Mouse (Mus musculus): ENCODE results near the gene Gm4792.

Gene Gm4792

DNA sequence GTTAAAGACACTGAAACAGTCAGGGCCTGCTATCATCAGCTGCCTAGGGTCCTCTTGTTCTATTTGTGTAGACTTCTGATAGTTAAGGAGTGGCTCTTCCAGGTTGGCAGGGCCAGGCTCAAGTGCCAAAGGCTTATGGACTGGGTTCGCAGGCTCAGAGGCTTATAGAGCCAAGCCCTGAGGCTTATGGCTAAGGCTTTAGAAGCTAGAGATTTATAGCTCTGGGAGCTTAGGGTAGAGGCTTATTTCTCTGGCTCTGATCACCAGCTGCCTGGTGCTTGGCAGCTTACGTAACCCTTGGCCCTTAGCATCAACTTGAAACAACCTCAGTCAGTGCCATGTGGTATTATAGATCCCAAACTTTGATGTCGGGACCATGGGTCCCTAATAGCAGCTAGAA lies at the start of gene Gm4792:
TSS of gene Gm4792 (minus strand) at position 233 of the 400 bp plus-strand sequence.
- no peak for DNase-seq (ENCODE audit: low read depth, low spot score)

DNA sequence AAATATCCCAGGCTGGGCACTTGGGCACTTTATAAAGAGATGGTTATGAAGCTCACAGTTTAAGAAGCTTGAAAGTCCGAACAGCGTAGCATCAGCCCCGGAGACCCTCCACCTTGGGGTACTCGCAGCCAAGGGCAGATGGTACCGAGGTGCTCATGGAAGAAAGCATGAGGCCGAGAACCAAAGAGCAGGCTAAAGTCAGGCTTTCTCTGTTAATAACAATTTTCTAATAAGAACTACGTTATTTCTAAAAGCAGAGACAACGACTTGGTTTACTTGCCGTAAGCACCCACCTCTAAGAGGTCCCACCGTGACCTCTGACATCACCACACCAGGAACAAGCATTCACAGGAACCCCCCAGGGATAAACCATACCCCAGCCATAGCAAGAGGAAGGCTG lies 49.5 kb upstream of the Gm4792 start:
- DNase-seq (ENCODE audit: low read depth, low spot score): no peak

DNA sequence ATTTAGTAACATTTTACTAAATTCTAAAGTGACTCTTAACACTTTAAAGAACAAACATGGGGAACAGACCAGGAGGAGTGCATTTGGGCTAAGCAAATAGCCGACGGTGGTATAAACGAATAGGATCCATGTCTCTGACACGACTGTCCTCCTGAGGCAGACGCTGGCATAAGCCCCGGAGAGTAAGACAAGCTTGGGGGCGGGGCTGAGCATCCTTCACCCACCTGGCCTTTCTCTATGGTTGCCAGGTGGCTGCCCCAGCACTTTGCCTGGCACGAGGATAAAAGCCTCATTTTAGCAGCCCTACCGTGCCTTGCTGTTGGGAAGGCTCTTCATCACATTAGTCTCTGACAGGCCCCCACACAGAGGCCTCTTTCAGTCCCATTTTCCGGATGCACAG lies 48.8 kb upstream of the Gm4792 start:
- no peak for DNase-seq (ENCODE audit: low read depth, low spot score)

DNA sequence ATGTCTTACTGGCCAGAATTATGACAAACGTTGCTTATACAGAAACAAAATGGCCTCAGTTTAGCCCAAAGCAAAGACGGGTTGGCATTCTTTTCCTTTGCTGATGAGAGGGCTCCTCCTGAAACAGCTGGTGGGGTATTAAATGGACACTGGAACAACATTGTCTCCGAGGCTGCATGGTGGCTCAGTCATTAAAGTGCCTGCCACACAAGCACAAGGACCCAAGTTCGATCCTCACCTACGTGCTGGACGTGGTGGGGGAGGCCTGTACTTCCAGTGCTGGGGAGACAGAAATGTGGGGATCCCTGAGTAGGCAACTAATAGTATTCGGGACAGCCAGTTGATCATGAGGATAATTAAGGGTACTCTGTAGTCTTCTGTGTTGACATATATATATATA lies 48.1 kb upstream of the Gm4792 start:
- no peak for DNase-seq (ENCODE audit: low read depth, low spot score)

- DNase-seq (ENCODE audit: low read depth, low spot score): no peak
Measured at GRCm38 (mm10) chr10:94345509-94346252, 47.2 kb upstream of the Gm4792 start.

GRCm38 (mm10) chr10:94344631-94345417 lies 46.3 kb upstream of the Gm4792 start:
- no peak for DNase-seq (ENCODE audit: low read depth, low spot score)

DNA sequence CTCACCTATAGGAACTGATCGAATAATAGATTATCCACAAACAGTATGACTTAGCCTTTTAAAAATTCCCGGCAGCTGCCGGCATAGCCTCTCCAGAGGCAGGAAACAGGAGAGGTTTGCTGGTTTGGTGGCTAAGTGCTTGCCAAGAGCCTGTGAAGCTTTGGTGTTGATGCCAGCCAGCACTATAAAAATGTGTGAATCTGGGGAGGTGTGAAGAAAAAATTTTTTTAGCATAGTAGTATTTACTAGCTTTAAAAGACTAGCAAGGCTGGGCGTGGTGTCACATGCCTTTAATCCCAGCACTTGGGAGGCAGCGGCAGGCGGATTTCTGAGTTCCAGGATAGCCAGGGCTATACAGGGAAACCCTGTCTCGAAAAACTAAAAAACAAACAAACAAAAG lies 45.1 kb upstream of the Gm4792 start:
- no peak for DNase-seq (ENCODE audit: low read depth, low spot score)

DNA sequence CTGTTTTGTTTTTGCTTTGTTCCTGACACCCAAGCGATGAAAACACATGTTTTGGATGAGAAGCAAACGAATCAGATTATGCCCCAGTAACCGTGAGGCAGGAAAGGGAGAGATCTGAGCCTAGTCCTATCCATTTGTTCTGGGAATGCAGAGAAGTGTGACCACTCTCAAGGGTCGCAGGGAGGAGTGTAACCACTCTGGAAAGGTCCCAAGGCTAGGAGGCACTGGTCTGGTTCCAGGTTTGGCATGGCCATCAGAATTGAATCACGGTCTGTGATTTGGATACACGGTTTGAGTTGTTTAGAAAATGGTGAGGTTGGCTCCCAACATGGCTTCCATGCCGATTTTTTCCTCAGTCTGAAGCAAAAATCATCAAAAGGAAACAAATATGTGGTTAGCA lies 43.8 kb upstream of the Gm4792 start:
- DNase-seq (ENCODE audit: low read depth, low spot score): no peak

DNA sequence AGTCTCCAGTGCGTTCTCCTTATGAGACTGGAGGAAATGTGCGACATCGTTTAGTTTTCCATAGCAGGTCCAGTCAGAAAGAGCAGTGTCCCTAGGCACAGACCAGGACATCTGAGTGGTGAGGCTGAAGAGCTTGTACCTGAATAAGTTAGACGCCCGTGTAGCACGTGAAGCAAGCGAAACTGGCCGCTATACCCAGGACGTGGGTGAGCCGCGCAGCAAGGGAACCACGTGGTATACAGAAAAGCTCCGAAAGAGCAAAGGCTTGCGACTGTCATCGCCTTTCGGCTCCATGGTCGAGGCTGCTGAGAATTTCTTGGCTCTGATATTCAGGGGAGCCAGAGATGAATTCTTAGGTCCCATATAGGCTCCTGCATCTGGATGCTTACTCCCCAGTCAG lies 43.0 kb upstream of the Gm4792 start:
- DNase-seq (ENCODE audit: low read depth, low spot score): no peak

DNA sequence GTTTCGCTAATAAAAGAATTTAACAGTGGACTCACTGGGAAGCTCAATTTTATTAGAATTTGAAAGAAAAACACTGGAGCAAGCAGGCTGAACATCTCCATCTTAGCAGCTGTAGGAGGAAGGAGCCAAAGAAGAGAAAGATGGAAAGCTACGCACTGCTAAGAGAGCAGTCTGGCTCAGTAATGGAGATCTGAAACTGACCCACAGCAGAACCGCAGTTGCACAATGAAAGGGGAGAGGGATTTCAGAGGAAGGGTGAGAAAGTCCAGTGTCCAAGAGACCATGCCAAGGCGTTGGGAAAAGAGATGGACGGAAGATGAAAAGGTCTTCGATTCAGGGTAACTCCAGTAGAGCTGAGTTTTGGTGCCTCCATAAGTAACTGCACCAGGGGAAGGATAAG lies 37.6 kb upstream of the Gm4792 start:
- DNase-seq (ENCODE audit: low read depth, low spot score): no peak

DNA sequence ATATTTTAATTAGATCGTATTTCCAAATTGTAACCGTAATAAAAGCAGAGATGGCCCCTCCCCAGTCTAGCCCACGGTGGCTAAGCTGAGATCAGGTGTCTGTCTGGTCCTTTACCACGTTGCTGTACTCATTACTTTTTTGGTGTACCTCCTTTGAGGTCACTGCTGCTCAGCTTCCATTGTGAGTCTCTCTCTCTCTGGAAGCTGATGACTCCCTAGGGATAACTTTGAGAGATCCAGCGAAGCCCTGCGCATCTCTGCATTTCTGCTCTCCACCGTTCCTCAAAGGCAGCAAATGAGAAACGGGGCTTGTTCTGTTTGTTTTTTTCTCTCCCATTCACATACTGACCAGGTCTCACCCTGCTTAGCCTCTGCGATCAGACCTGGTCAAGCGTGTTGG lies 36.5 kb upstream of the Gm4792 start:
- DNase-seq (ENCODE audit: low read depth, low spot score): no peak

- DNase-seq (ENCODE audit: low read depth, low spot score): no peak
Measured at GRCm38 (mm10) chr10:94333328-94333727, 34.8 kb upstream of the Gm4792 start.

- no peak for DNase-seq (ENCODE audit: low read depth, low spot score)
Measured at GRCm38 (mm10) chr10:94332358-94333137, 34.0 kb upstream of the Gm4792 start.

GRCm38 (mm10) chr10:94329962-94330361 lies 31.5 kb upstream of the Gm4792 start:
- no peak for DNase-seq (ENCODE audit: low read depth, low spot score)

DNA sequence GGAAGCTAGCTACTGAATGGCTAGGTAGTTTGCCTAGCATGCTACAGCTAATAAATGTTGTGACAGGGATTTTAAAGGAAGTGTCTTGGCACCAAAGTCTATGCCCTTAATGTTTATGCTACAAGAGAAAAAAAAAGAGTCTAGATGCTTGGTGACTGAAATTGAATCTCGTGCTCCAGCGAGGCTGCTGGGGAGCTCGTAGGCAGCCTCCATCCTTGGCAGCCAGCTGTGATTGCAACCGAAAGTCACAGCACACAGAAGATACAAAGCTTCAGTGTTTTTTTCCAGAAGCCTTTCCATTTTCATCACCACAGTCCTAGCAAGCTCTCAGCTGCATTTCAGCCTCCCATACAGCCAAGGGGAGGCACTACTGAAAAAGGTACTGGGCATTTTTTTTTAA lies 20.1 kb upstream of the Gm4792 start:
- DNase-seq (ENCODE audit: low read depth, low spot score): no peak

- no peak for DNase-seq (ENCODE audit: low read depth, low spot score)
Measured at GRCm38 (mm10) chr10:94313146-94313545, 14.6 kb upstream of the Gm4792 start.

- no peak for DNase-seq (ENCODE audit: low read depth, low spot score)
Measured at GRCm38 (mm10) chr10:94312007-94312715, 13.7 kb upstream of the Gm4792 start.

- no peak for DNase-seq (ENCODE audit: low read depth, low spot score)
Measured at GRCm38 (mm10) chr10:94311511-94312006, 13.1 kb upstream of the Gm4792 start, which contains the start of gene Tmcc3. TSS of gene Tmcc3 (plus strand) at chr10:94311949.

GRCm38 (mm10) chr10:94310499-94311267 lies 12.2 kb upstream of the Gm4792 start:
- no peak for DNase-seq (ENCODE audit: low read depth, low spot score)

DNA sequence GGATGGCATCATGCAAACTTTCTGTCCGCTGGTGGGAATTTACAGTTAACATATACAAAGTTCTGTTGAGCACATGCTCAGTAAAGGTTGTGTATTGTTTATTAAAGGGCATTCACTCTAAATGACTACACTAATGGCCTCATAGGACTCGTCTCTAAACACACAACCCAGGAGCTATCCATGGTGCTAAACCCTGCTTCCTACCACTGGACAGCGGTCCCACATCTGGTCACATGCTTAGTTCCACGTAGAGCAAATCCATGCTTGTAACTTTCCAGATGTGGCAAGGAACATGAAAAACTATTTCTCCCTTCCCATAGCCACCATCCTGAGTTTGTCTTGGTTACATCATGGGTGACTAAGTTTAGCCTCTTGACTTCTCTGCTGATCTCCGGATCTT lies 7.0 kb upstream of the Gm4792 start:
- peak; percentile 37 for DNase-seq (ENCODE audit: low read depth, low spot score)
